Mouse (Mus musculus): ENCODE results near the gene Wfikkn1.

Gene Wfikkn1

DNA sequence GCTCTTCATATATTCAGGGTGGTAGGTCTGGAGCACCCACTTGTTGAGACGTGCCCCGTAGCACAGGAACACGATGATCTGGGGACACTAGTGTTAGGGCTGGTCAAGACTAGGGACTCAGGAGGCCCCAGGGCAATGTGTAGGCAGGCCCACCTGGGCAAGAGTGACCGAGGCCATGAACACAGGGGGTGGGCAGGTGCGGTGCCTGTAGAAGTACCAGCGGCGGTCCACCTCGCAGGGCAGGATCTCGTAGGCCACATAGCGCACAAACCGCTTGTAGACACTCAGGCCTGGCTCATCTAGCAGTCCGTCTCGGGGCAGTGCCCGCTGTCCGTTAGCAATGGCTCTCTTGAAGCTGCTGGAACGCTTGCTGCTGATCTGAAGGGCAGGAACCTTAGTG lies 44.8 kb downstream of the Wfikkn1 start:
- no peak for DNase-seq

- no peak for DNase-seq
These were observed 45.4 kb downstream of the Wfikkn1 start for GRCm38 (mm10) chr17:25835301-25835700.

- DNase-seq, result no peak
These were observed 45.9 kb downstream of the Wfikkn1 start for GRCm38 (mm10) chr17:25834595-25835222.

- DNase-seq, result no peak
These were observed 46.6 kb downstream of the Wfikkn1 start for GRCm38 (mm10) chr17:25833961-25834594.

GRCm38 (mm10) chr17:25833291-25833663 lies 47.4 kb downstream of the Wfikkn1 start, which contains the start of gene Stub1:
TSS of gene Stub1 (minus strand) at chr17:25833404.
- peak; percentile 89 for DNase-seq

- DNase-seq, result peak; percentile 100
These were observed 48.0 kb downstream of the Wfikkn1 start for GRCm38 (mm10) chr17:25832436-25833290.

GRCm38 (mm10) chr17:25831451-25832281 lies 49.0 kb downstream of the Wfikkn1 start:
- DNase-seq, result no peak

DNA sequence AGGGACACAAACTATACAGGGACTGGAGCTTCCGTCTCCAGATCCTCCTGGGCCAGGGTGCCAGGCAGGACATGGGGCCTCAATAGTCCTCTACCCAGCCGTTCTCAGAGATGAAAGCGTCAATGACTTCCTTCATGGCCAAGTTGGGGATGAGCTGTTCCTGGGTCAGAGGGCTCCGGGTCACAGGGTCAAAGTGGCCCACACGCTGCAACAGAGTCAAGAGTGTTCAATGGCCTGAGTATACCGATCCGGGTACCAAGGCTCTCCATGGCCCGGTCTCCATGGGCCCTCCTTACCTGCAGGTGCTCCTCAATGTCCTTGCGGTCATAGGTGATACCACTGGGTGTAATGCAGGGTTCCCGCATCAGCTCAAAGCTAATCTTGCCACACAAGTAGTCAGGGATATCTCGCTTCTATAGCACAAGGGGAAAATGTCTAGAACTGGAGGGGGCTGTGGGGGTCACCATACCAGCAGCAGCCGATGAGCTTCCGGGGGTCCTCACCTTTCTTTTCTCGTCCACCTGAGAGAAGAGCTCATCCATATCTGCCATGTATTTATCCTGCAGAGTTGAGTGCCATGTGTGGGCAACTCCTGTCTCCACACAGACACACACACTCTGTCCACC lies 49.7 kb downstream of the Wfikkn1 start:
- no peak for DNase-seq

DNA sequence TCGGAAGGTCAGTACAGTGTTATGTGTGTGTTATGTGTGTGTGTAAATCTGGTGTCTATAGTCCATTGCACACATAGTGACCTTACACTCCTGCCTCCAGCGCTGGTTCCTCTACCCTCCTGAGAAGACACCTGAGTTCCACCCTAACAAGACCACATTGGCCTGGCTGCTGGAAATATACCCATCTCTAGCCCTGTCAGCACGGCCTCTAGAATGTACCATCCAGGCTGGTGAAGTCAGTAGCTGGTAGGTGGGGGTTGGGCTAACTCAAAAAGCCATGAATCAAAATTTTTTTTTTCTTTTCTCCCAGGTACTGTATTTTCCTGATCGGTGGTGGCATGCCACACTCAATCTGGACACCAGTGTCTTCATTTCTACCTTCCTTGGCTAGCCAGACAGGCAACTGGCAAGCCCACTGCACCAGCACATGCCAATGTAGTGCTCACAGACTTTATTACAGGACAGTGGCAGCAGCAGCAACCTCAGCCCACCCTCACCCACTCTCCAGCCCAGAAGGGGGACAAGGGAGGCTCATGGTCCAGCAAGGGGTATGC lies 50.4 kb downstream of the Wfikkn1 start:
- no peak for DNase-seq

GRCm38 (mm10) chr17:25829558-25830017 lies 51.1 kb downstream of the Wfikkn1 start:
- DNase-seq, result no peak

- peak; percentile 76 for DNase-seq
These were observed 51.7 kb downstream of the Wfikkn1 start, which contains the start of gene Jmjd8 for GRCm38 (mm10) chr17:25828712-25829557. TSS of gene Jmjd8 (plus strand) at chr17:25828867.

DNA sequence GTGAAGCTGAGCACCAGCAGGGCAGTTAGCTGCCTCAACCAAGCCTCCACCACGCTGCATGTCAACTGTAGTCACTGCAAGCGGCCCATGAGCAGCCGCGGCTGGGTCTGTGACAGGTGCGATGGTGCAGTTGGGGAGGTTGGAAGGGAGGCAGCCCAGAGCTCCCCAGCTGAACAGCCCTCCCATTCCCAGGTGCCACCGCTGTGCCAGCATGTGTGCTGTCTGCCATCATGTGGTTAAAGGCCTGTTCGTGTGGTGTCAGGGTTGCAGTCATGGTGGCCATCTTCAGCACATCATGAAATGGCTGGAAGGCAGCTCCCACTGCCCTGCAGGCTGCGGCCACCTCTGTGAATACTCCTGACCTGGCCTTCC lies 52.4 kb downstream of the Wfikkn1 start:
- no peak for DNase-seq

Data from lung, postnatal 14 days (tissue).